Mouse (Mus musculus): ENCODE data around the gene Ggnbp2.

- TF ChIP-seq CTCF (IDR thresholded peaks at IDR 0.05; ENCODE audit: insufficient read depth, low read depth, low read length) (no peak), POLR2A (IDR thresholded peaks at IDR 0.05; ENCODE audit: insufficient read depth, low read depth, low read length) (no peak)
Observed at GRCm38 (mm10) chr11:84827492-84827891, 43.1 kb downstream of the Ggnbp2 start.

All from olfactory bulb, adult 2 months (tissue).